Mouse (Mus musculus): ENCODE results near the gene Unk.

The Unk gene

GRCm38 (mm10) chr11:116106154-116106962 is 76.2 kb downstream of the Unk start:
- no peak for DNase-seq (ENCODE audit: extremely low read depth, low read depth, low spot score)

DNA sequence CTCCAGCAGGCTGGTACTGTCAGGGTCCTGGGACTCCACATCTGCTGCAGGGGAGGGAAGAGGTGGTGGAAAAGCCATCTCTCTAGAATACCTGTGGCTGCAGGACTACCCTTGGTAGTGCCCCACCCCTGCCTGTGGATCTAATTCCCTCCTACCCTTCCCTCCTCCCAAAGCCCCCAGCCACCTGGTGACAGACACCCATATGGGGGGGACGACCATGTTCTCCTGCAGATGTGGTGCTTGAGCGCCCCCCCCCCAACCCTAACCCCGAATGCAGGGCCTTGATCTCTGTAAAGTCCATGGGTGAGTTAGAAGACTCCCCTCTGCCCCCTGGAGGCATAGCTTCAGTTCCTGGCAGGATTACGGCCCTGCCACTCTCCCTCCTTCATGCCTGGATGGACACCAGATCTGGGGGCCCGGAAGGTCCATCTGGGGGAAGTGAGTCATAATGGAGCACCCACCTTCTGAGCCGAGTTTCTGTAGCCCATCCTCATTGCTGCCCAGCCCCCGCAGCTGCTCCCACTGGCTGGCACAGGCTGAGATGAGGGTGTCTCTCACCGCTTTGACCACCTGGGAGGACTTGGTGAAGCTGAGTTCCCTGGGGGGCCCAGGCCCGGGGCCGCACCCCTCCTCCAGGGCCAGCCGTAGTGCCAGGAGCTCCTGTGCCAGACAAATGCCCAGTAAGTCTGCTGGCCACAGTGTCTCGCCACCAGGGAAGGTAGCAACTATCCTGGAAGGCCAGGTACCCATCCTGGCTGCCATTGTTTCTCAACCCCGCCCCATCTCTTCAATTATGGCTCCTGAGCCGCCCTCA is 77.0 kb downstream of the Unk start:
- DNase-seq (ENCODE audit: extremely low read depth, low read depth, low spot score), result no peak

DNA sequence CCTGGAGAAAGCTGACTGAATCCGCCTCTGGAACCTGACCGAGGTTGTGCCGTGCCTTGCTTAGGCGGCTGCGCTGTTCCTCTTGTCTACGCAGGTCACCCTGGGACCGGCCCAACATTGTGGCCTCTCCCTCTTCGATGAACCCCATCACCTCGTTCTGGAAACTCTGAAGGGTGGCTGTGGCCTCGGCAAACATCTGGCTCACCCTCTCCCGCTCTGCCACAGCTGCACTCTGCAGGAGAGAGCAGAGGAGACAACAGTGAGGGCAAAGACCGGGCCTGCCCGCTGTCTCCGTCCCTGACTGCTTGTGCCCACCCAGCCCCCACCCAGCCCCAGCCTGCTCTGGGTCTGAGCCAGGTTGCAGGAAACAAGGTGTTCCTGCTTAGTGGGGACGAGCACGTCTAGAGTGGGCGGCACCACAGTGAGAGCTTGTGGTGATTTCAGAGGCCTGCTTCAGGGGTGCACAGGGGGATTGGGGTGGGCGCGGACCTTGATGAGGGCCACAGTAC is 77.7 kb downstream of the Unk start:
- DNase-seq (ENCODE audit: extremely low read depth, low read depth, low spot score), result no peak

DNA sequence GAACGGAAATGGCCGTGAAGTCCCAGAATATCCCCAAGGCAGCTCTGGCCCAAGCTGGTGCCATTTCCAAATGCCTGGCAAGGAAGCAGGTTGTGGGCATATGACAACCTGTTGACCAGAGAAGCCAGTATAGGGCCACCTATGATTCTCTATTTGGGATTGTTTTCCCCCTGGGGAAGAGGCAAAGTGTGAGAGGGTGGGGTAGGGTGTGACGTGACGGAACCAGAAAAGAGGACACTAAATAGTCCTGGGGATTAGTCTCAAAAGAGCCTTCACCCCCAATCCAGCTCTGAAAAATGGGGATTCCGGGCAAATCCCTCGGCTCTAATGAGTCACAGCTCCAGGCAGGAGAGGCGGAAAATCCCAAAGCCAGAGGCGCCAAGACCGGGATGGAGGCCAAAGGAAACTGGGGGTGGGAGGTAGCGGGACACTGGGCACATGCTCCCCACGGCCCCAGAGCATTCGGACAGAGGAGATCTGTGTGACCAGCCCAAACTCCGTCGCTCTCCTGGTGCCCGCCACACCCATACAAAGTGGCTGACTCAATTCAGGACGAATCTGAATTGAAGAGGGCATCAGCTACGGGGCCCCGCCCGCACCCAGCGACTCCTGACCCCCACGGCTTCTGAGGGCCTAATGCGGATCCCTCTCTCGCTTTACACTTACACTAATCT is 78.5 kb downstream of the Unk start:
- no peak for DNase-seq (ENCODE audit: extremely low read depth, low read depth, low spot score)

DNA sequence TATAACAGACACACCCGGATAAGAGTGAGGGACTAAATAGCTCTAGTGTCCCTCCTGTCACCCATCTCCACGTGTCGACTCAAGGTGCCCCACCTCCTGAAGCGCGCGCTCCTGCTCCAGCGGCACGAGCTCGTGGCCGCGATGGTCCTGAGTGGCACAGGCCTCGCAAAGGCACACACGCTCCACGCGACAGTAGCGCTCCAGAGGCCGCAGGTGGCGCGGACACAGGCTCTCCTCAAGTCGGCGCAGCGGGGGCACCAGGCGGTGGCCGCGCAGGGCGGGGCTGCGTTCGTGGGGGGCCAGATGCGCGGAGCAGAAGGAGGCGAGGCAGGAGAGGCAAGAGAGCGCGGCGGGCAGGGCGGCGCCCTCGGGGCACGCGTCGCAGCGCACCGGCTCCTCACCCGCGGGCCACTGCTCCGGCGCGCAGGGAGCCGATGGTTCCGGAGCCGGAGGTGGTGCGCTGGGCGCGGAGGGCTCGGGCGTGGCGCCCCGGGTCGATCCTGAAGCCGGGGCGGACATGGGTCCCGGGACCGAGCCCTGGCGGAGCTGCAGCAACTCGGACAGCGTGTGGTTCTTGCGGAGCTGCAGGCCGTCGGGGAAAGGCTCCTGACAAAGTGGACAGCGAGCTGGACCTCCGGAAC is 79.4 kb downstream of the Unk start:
- no peak for DNase-seq (ENCODE audit: extremely low read depth, low read depth, low spot score)

- DNase-seq (ENCODE audit: extremely low read depth, low read depth, low spot score), result no peak
These were observed 80.0 kb downstream of the Unk start for GRCm38 (mm10) chr11:116110131-116110530.

DNA sequence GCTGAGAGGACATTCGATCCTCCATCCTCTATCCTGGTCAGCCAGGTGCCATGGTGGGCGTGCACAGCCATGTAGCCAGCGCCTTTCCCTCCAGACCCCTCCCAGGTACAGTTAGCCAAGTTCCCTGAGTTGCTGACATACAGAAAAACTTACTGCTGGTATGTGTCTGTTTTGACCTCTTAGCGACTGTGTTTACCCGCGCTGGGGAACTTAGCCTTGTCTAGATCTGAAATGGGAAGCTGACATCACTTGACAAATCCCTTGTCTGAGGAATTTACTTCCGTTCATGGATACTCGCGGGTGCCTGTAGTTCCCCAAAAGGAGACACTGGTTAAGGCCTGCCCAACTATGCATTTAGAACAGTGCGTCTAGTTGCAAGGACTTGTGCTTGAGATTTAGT is 80.4 kb downstream of the Unk start:
- DNase-seq (ENCODE audit: extremely low read depth, low read depth, low spot score), result no peak

Measured in fat pad, adult 2 months (tissue).